Mouse (Mus musculus): ENCODE data around the gene Trak1.

DNA sequence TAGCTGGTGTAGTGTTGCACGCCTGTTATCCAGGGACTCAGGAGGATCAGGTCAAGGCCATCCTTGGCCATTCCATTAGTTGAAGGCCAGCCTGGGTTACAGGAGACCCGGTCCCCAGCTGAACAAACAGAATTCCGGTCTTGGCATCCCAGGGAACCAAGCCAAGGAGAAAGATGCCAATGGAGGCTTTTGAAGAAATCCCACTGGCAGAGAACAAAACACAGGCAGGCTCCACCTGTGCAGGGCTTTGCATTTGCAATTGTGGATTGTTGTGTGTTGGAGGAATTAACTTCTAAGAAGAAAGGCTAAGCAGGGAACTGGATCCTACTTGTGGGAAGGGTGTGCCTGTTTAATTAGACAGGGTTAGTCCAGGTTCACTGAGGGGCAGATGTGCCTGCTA lies 47.0 kb downstream of the Trak1 start:
- TF ChIP-seq GABPA (IDR thresholded peaks at IDR 0.05; ENCODE audit: insufficient replicate concordance, low read depth, low read length) (no peak), KAT2A (IDR thresholded peaks at IDR 0.05; ENCODE audit: insufficient replicate concordance, low read length) (no peak), USF1 (IDR thresholded peaks at IDR 0.05; ENCODE audit: low read depth, low read length) (no peak), EP300 (IDR thresholded peaks at IDR 0.05; ENCODE audit: low read length) (no peak), POLR2A (IDR thresholded peaks at IDR 0.05; ENCODE audit: low read depth, low read length) (no peak)
